In genomic region chr17:31254463-31254931, GRCm38 (mm10) we compare ENCODE assay signal across 9 mouse cellular contexts. TPM values are rescaled to one million over a fixed set of nuclear protein-coding genes. Genes with fewer than 3 reads are reported as not detected.
DNase-seq lines count a peak whose midpoint lies in the region; ATAC-seq and TF ChIP-seq lines count a peak whose summit lies in the region.
"Had no signal": no experiment of that assay in that cellular context is flagged by ENCODE, and none has a peak within 500 bp of the region (broad histone marks: within the 10 kb centered on the region; RNA-seq: fewer than 3 reads in every experiment).

No protein-coding gene starts in this region.

- TF ChIP-seq CTCF in ES-Bruce4 (IDR thresholded peaks at IDR 0.05; ENCODE audit: low read depth, low read length) = peak; percentile 77

- TF ChIP-seq EP300 in ES-Bruce4 (IDR thresholded peaks at IDR 0.05; ENCODE audit: insufficient read depth, low read depth, low read length) = peak; percentile 59; the same call in 1 of the 2 replicates

- 9% methylated on average over 9 of the region's 9 CpGs for WGBS in forebrain, embryonic 14.5 days
- WGBS in hindbrain, embryonic 11.5 days = 9% methylated on average over 9 of the region's 9 CpGs

- H3K4me3 ChIP-seq in ES-Bruce4 (ENCODE audit: low read depth, low read length) = peak overlapping the region; percentile 9
- H3K4me3 ChIP-seq in forebrain, embryonic 14.5 days (ENCODE audit: low read depth, low read length) = no peak overlapping the region
- no peak overlapping the region for H3K4me3 ChIP-seq in hindbrain, embryonic 11.5 days (ENCODE audit: low read depth, low read length)
- H3K4me3 ChIP-seq: embryonic facial prominence, embryonic 12.5 days had no signal

- H3K4me2 ChIP-seq in forebrain, embryonic 14.5 days (ENCODE audit: low read length) = no peak overlapping the region
- H3K4me2 ChIP-seq in hindbrain, embryonic 11.5 days (replicated peaks; ENCODE audit: low read depth, low read length) = no peak overlapping the region
- H3K4me2 ChIP-seq: embryonic facial prominence, embryonic 12.5 days had no signal

- H3K9ac ChIP-seq in ES-Bruce4 (ENCODE audit: low read depth, poor library complexity, severe bottlenecking) = no peak overlapping the region
- H3K9ac ChIP-seq in forebrain, embryonic 14.5 days (ENCODE audit: low read length) = no peak overlapping the region
- no peak overlapping the region for H3K9ac ChIP-seq in hindbrain, embryonic 11.5 days (ENCODE audit: low read depth, low read length)
- H3K9ac ChIP-seq: embryonic facial prominence, embryonic 12.5 days had no signal

- H3K4me1 ChIP-seq in ES-Bruce4 (ENCODE audit: control insufficient read depth, insufficient read depth, low read length) = peaks cover 9% of the 10 kb centered on the region
- no peaks in the 10 kb centered on the region; the same call in 1 of the 2 replicates for H3K4me1 ChIP-seq in forebrain, embryonic 14.5 days (ENCODE audit: control insufficient read depth, insufficient read depth, low read length)
- no peaks in the 10 kb centered on the region for H3K4me1 ChIP-seq in hindbrain, embryonic 11.5 days (replicated peaks; ENCODE audit: control insufficient read depth, insufficient read depth, low read length)
- H3K4me1 ChIP-seq: embryonic facial prominence, embryonic 12.5 days had no signal

- no peaks in the 10 kb centered on the region for H3K27me3 ChIP-seq in ES-Bruce4 (ENCODE audit: control insufficient read depth, insufficient read depth, low read length, poor library complexity, severe bottlenecking)
- H3K27me3 ChIP-seq in forebrain, embryonic 14.5 days (replicated peaks; ENCODE audit: control insufficient read depth, insufficient read depth, low read length) = no peaks in the 10 kb centered on the region
- no peaks in the 10 kb centered on the region for H3K27me3 ChIP-seq in hindbrain, embryonic 11.5 days (ENCODE audit: control insufficient read depth, insufficient read depth, low read length)
- H3K27me3 ChIP-seq: embryonic facial prominence, embryonic 12.5 days had no signal

- peak; percentile 95 for ATAC-seq in cerebellum, adult (ENCODE audit: insufficient number of reproducible peaks, low FRiP score, low TSS enrichment)
- ATAC-seq in forebrain, embryonic 14.5 days = peak; percentile 91
- ATAC-seq in hindbrain, embryonic 11.5 days (ENCODE audit: low FRiP score) = peak; percentile 54; the same call in 1 of the 2 replicates

- no peaks in the 10 kb centered on the region for H3K36me3 ChIP-seq in ES-Bruce4 (ENCODE audit: control insufficient read depth, insufficient read depth, low read length, poor library complexity, severe bottlenecking)
- no peaks in the 10 kb centered on the region for H3K36me3 ChIP-seq in forebrain, embryonic 14.5 days (ENCODE audit: control insufficient read depth, insufficient read depth, low read length)
- no peaks in the 10 kb centered on the region for H3K36me3 ChIP-seq in hindbrain, embryonic 11.5 days (ENCODE audit: control insufficient read depth, insufficient read depth, low read length)
- H3K36me3 ChIP-seq: embryonic facial prominence, embryonic 12.5 days had no signal

- no peaks in the 10 kb centered on the region for H3K9me3 ChIP-seq in ES-Bruce4 (replicated peaks; ENCODE audit: control insufficient read depth, insufficient read depth, low read length, poor library complexity, severe bottlenecking)
- H3K9me3 ChIP-seq in forebrain, embryonic 14.5 days (replicated peaks; ENCODE audit: control insufficient read depth, low read length) = no peaks in the 10 kb centered on the region
- H3K9me3 ChIP-seq in hindbrain, embryonic 11.5 days (ENCODE audit: control insufficient read depth, low read length) = no peaks in the 10 kb centered on the region
- H3K9me3 ChIP-seq: embryonic facial prominence, embryonic 12.5 days had no signal

- peak overlapping the region; percentile 50 for H3K27ac ChIP-seq in ES-Bruce4 (ENCODE audit: insufficient read depth, low read length)
- H3K27ac ChIP-seq in forebrain, embryonic 14.5 days (ENCODE audit: low read depth, low read length) = no peak overlapping the region
- H3K27ac ChIP-seq in hindbrain, embryonic 11.5 days (ENCODE audit: low read depth, low read length) = no peak overlapping the region
- H3K27ac ChIP-seq: embryonic facial prominence, embryonic 12.5 days had no signal

- DNase-seq in forebrain, embryonic 14.5 days (ENCODE audit: low spot score) = peak; percentile 88
- peak; percentile 80 for DNase-seq in hindbrain, embryonic 11.5 days (ENCODE audit: low spot score)
- peak; percentile 68 for DNase-seq in layer of hippocampus, adult 9-11 months
- peak; percentile 88 for DNase-seq in lung, postnatal 10 days
- DNase-seq in ovary, postnatal 36 days (ENCODE audit: low spot score) = peak; percentile 72
- DNase-seq in thymus, postnatal 10 days (ENCODE audit: low spot score in 2 of 2) = peak; percentile 68 to 77

- TF ChIP-seq POLR2A in ES-Bruce4 (IDR thresholded peaks at IDR 0.05; ENCODE audit: insufficient read depth, low read length) = no peak

RNA-seq across cellular contexts. Expression of gene Rsph1, which starts 22.7 kb away (rescaled TPM):
- 11.3 and 11.5 TPM in 2 replicates for polyA plus RNA-seq in ES-Bruce4 (2011; ENCODE audit: insufficient read depth, insufficient read length, low read depth, missing spikeins)
- polyA plus RNA-seq in forebrain, embryonic 14.5 days (2014; fragmentation: Nextera tagmentation; extraction: Ambion mirVana) = 2.9 and 3.6 TPM in 2 replicates
- polyA plus RNA-seq in hindbrain, embryonic 11.5 days (2014; fragmentation: Nextera tagmentation; extraction: Ambion mirVana) = 5.1 TPM in 2 replicates

RNA-seq across cellular contexts. Expression of gene Slc37a1, which starts 32.1 kb away (rescaled TPM):
- 13.4 and 14.6 TPM in 2 replicates for polyA plus RNA-seq in ES-Bruce4 (2011; ENCODE audit: insufficient read depth, insufficient read length, low read depth, missing spikeins)
- polyA plus RNA-seq in forebrain, embryonic 14.5 days (2014; fragmentation: Nextera tagmentation; extraction: Ambion mirVana) = 6.9 and 7.9 TPM in 2 replicates
- polyA plus RNA-seq in hindbrain, embryonic 11.5 days (2014; fragmentation: Nextera tagmentation; extraction: Ambion mirVana) = 13.0 and 13.3 TPM in 2 replicates

RNA-seq across cellular contexts. Expression of gene Ubash3a, which starts 46.8 kb away (rescaled TPM):
- 3.5 and 4.4 TPM in 2 replicates for polyA plus RNA-seq in ES-Bruce4 (2011; ENCODE audit: insufficient read depth, insufficient read length, low read depth, missing spikeins)
- not detected in 2 replicates for polyA plus RNA-seq in forebrain, embryonic 14.5 days (2014; fragmentation: Nextera tagmentation; extraction: Ambion mirVana)
- polyA plus RNA-seq in hindbrain, embryonic 11.5 days (2014; fragmentation: Nextera tagmentation; extraction: Ambion mirVana) = 0.17 and 0.57 TPM in 2 replicates

RNA-seq across cellular contexts. Expression of gene Tmprss3, which starts 55.7 kb away (rescaled TPM):
- 0.24 TPM in 1 of 2 replicates, not detected in the other for polyA plus RNA-seq in ES-Bruce4 (2011; ENCODE audit: insufficient read depth, insufficient read length, low read depth, missing spikeins)
- polyA plus RNA-seq in forebrain, embryonic 14.5 days (2014; fragmentation: Nextera tagmentation; extraction: Ambion mirVana) = not detected in 2 replicates
- polyA plus RNA-seq in hindbrain, embryonic 11.5 days (2014; fragmentation: Nextera tagmentation; extraction: Ambion mirVana) = 0.10 TPM in 1 of 2 replicates, not detected in the other
